Mouse (Mus musculus) hindbrain, embryonic 14.5 days (tissue): ENCODE measurements around the gene Pramef20. TPM values are rescaled to one million over a fixed set of nuclear protein-coding genes. Genes with fewer than 3 reads are reported as not detected.
"Not testable (repeated sequence)": the region's sequence is repeated elsewhere in the genome, so short reads cannot be mapped to it uniquely, and the experiment has no call there.

Source experiments
- ATAC-seq: fragments of 200-750 bp; cut with Nextera tagmentation; 2 replicates; pipeline ENCODE4 v1.8.0; 2017; ENCODE audit warnings: moderate number of reproducible peaks, mild to moderate bottlenecking, moderate TSS enrichment, moderate library complexity; ENCODE audit not compliant: low FRiP score
- DNase-seq: peaks from one replicate; pipeline ENCODE4 v3.0.0-alpha.2; 2015; ENCODE audit warnings: low spot score
- H3K27ac ChIP-seq: fragments of 300-500 bp; sonication (generic); 2 replicates; pipeline ENCODE4 v1.5.1; 2014; ENCODE audit warnings: mild to moderate bottlenecking, moderate library complexity
- H3K27me3 ChIP-seq: fragments of 300-500 bp; sonication (generic); 2 replicates; pipeline ENCODE4 v1.6.1; 2014; ENCODE audit warnings: mild to moderate bottlenecking, low read length, mixed read lengths; ENCODE audit not compliant: control insufficient read depth, insufficient read depth
- H3K36me3 ChIP-seq: fragments of 300-500 bp; sonication (generic); replicated peaks from 2 replicates; pipeline ENCODE4 v1.6.1; 2014; ENCODE audit not compliant: control insufficient read depth, insufficient read depth
- H3K4me1 ChIP-seq: fragments of 300-500 bp; sonication (generic); replicated peaks from 2 replicates; pipeline ENCODE4 v1.6.1; 2014; ENCODE audit warnings: antibody characterized with exemption, low read length, mixed read lengths; ENCODE audit not compliant: control insufficient read depth, insufficient read depth
- H3K4me2 ChIP-seq: fragments of 300-500 bp; sonication (generic); replicated peaks from 2 replicates; pipeline ENCODE4 v1.6.1; 2014; ENCODE audit warnings: mild to moderate bottlenecking, moderate library complexity
- H3K4me3 ChIP-seq: fragments of 300-500 bp; sonication (generic); replicated peaks from 2 replicates; pipeline ENCODE4 v1.5.1; 2014; ENCODE audit warnings: mild to moderate bottlenecking, low read length
- H3K9ac ChIP-seq: fragments of 300-500 bp; sonication (generic); 2 replicates; pipeline ENCODE4 v1.6.1; 2014
- H3K9me3 ChIP-seq: fragments of 300-500 bp; sonication (generic); 2 replicates; pipeline ENCODE4 v1.6.1; 2016; ENCODE audit warnings: low read length; ENCODE audit not compliant: control insufficient read depth
- WGBS: fragments of 180-500 bp; shearing (Covaris S2); extraction: QIAGEN DNeasy Blood & Tissue Kit; methylation state at CpG from one replicate; pipeline ENCODE4 v1.1.7; 2014; 5-methylcytosine and 5-hydroxymethylcytosine counted together
- polyA plus RNA-seq: library from polyadenylated mRNA; unstranded; fragments of >200 nt; fragmentation: Nextera tagmentation; extraction: Ambion mirVana; gene quantifications from 2 replicates; pipeline ENCODE4 v1.2.1, GENCODE M21; 2014

Gene Pramef20
- polyA plus RNA-seq, 1 experiment from 2014 or later, result not detected

- not testable (repeated sequence) for H3K9me3 ChIP-seq, H3K4me3 ChIP-seq, H3K4me2 ChIP-seq, ATAC-seq, H3K36me3 ChIP-seq, H3K9ac ChIP-seq, H3K4me1 ChIP-seq, DNase-seq, H3K27ac ChIP-seq, H3K27me3 ChIP-seq
- 98% methylated on average over 2 of the region's 3 CpGs for WGBS
Measured at GRCm38 (mm10) chr4:144335856-144336255, 41.9 kb downstream of the Pramef20 start.

GRCm38 (mm10) chr4:144329949-144330348, 47.8 kb downstream of the Pramef20 start, which contains the start of gene Gm13128:
TSS of gene Gm13128 (plus strand) at chr4:144330249.
- H3K27me3 ChIP-seq, H3K27ac ChIP-seq, H3K36me3 ChIP-seq, H3K4me2 ChIP-seq, H3K9me3 ChIP-seq, H3K4me1 ChIP-seq, ATAC-seq, H3K9ac ChIP-seq, DNase-seq, H3K4me3 ChIP-seq: not testable (repeated sequence)
- 64% methylated on average over 4 of the region's 4 CpGs for WGBS

Other genes with a start within 250 kb of the Pramef20 start
- gene Oog3, start 215.3 kb downstream of the Pramef20 start, polyA plus RNA-seq, result not detected in 2 replicates
- not detected in 2 replicates for gene Oog2, start 187.2 kb downstream of the Pramef20 start, polyA plus RNA-seq
- not detected in 2 replicates for gene C87977, start 164.6 kb downstream of the Pramef20 start, polyA plus RNA-seq
- not detected in 2 replicates for gene Pramel5, start 97.4 kb downstream of the Pramef20 start, polyA plus RNA-seq
- not detected in 2 replicates for gene Gm13128, start 47.7 kb downstream of the Pramef20 start, polyA plus RNA-seq
- gene Gm13119, start 20.0 kb downstream of the Pramef20 start, polyA plus RNA-seq, result not detected in 2 replicates
- gene Pramef12, start 30.5 kb upstream of the Pramef20 start, polyA plus RNA-seq, result not detected in 2 replicates
- gene 1700012P22Rik, start 60.8 kb upstream of the Pramef20 start, polyA plus RNA-seq, result 0.29 TPM in 1 of 2 replicates, not detected in the other
- not detected in 2 replicates for gene Gm9944, start 75.4 kb upstream of the Pramef20 start, polyA plus RNA-seq
- gene Aadacl3, start 85.8 kb upstream of the Pramef20 start, polyA plus RNA-seq, result not detected in 2 replicates
- not detected in 2 replicates for gene 9430007A20Rik, start 141.9 kb upstream of the Pramef20 start, polyA plus RNA-seq
- gene Gm13124, start 187.2 kb upstream of the Pramef20 start, polyA plus RNA-seq, result not detected in 2 replicates
- gene Aadacl4, start 235.8 kb upstream of the Pramef20 start, polyA plus RNA-seq, result not detected in 2 replicates